Mouse (Mus musculus) C2C12 (cell line): ENCODE measurements at regions not wholly inside any gene's neighbourhood (a gene's known extent, or its start where the extent isn't known, plus 50 kb on each side); places are given as distances from the start of the nearest gene placed in this dataset.

ENCODE experiments used
- CEBPB ChIP-seq: IDR thresholded peaks from one replicate; pipeline ENCODE4 v1.6.1; 2011; ENCODE audit warnings: low read depth, mild to moderate bottlenecking, control low read depth, moderate library complexity
- CTCF ChIP-seq: IDR thresholded peaks from one replicate; pipeline ENCODE4 v1.5.1; 2011; ENCODE audit not compliant: control insufficient read depth, insufficient read depth, insufficient read length
- MAX ChIP-seq: IDR thresholded peaks from one replicate; pipeline ENCODE4 v1.6.1; 2011; ENCODE audit warnings: mild to moderate bottlenecking, control low read depth
- MYOD1 ChIP-seq: IDR thresholded peaks from one replicate; pipeline ENCODE4 v1.6.1; 2011; ENCODE audit warnings: low read depth; ENCODE audit not compliant: control insufficient read depth, insufficient read length
- MYOG ChIP-seq: IDR thresholded peaks from one replicate; pipeline ENCODE4 v1.6.1; 2011; ENCODE audit not compliant: control insufficient read depth, insufficient read length; ENCODE audit errors: extremely low read depth
- USF1 ChIP-seq: IDR thresholded peaks from one replicate; pipeline ENCODE4 v1.6.1; 2011; ENCODE audit warnings: low read depth, mild to moderate bottlenecking, control low read depth, moderate library complexity

DNA sequence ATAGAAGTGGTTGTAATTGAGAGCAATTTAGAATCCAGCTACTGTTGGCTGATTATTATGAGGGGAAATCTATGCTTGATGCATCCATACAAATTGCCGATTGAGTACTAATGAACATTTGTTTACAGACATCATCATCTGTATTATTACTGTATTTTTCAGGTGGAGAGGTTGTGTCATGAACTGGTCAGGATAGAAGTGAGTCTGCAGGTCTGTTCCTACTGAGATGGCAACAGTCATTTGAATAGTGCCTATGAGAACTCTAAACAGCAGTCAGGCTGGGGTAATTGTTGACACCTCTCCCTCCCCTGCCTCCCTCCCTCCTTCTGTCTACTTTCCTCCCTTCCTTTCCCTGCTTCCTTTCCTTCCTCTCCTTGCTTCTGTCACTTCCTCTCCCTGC, 429.0 kb downstream of the Cd109 start:
- TF ChIP-seq CTCF (no peak), MAX (no peak), MYOD1 (no peak), USF1 (no peak), CEBPB (no peak), MYOG (no peak)
